Mouse (Mus musculus): ENCODE measurements at regions not wholly inside any gene's neighbourhood (a gene's known extent, or its start where the extent isn't known, plus 50 kb on each side); places are given as distances from the start of the nearest gene placed in this dataset.
A peak's percentile ranks its signal among the peaks of the same experiment; 100 is the strongest.

GRCm38 (mm10) chr1:35878426-35878825 is 189.8 kb upstream of the Hs6st1 start:
- no peak overlapping the region for H3K4me2 ChIP-seq (ENCODE audit: low read length)
- H3K27ac ChIP-seq (ENCODE audit: low read depth, low read length) = no peak overlapping the region
- no peaks in the 10 kb centered on the region for H3K9me3 ChIP-seq (ENCODE audit: control insufficient read depth, low read length)
- H3K27me3 ChIP-seq (replicated peaks; ENCODE audit: control insufficient read depth, insufficient read depth, low read length) = no peaks in the 10 kb centered on the region
- no peaks in the 10 kb centered on the region; the same call in 1 of the 2 replicates for H3K4me1 ChIP-seq (ENCODE audit: control insufficient read depth, insufficient read depth, low read depth, low read length)
- no peaks in the 10 kb centered on the region for H3K36me3 ChIP-seq (ENCODE audit: control insufficient read depth, insufficient read depth, low read length)
- 77% methylated on average over 4 of the region's 4 CpGs for WGBS
- no peak for ATAC-seq
- H3K9ac ChIP-seq (ENCODE audit: low read depth, low read length) = no peak overlapping the region
- no peak overlapping the region for H3K4me3 ChIP-seq (ENCODE audit: low read length)

DNA sequence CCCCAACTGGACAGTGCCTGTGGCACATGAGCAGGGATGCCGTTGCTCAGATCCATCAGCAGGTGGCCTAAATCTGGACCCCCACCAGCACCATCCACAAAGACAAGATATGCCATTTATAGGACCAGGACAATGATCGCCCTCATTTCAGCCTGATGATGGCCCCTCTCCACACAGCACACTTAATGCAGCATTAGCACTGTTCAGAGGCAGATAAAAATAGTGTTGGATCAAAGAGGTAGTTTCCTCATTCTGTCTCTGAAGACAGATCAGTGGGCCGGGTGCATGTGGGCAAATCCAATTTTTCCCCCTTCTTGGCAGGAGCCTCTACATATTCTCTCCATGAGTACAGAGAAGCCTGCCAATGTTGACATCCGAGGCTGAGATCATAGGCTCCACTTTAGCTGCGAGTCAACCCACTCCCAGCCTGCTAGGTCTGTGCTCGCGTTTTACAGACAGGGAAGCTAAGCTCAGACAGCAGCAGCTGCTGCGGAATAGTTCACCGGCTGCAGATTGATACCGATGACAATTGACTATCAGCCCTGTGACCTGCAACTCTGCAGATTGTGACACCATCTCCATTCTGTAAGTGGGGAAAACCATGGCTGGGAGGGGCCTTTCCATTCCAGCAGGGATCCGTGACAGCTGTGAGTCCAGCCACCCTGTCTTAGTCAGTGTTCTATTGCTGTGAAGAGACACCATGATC is 188.7 kb upstream of the Hs6st1 start:
- Histone ChIP-seq H3K36me3 (ENCODE audit: control insufficient read depth, insufficient read depth, low read length) (no peaks in the 10 kb centered on the region), H3K27me3 (replicated peaks; ENCODE audit: control insufficient read depth, insufficient read depth, low read length) (no peaks in the 10 kb centered on the region), H3K4me1 (ENCODE audit: control insufficient read depth, insufficient read depth, low read depth, low read length) (no peaks in the 10 kb centered on the region; the same call in 1 of the 2 replicates), H3K4me3 (ENCODE audit: low read length) (no peak overlapping the region), H3K4me2 (ENCODE audit: low read length) (no peak overlapping the region), H3K9me3 (ENCODE audit: control insufficient read depth, low read length) (no peaks in the 10 kb centered on the region), H3K9ac (ENCODE audit: low read depth, low read length) (no peak overlapping the region), H3K27ac (ENCODE audit: low read depth, low read length) (no peak overlapping the region)
- 59% methylated on average over 11 of the region's 11 CpGs for WGBS
- ATAC-seq = peak; percentile 67

- H3K27ac ChIP-seq (ENCODE audit: low read depth, low read length) = no peak overlapping the region
- 89% methylated on average over 6 of the region's 6 CpGs for WGBS
- no peaks in the 10 kb centered on the region for H3K27me3 ChIP-seq (replicated peaks; ENCODE audit: control insufficient read depth, insufficient read depth, low read length)
- H3K36me3 ChIP-seq (ENCODE audit: control insufficient read depth, insufficient read depth, low read length) = no peaks in the 10 kb centered on the region
- H3K4me2 ChIP-seq (ENCODE audit: low read length) = no peak overlapping the region
- H3K9me3 ChIP-seq (ENCODE audit: control insufficient read depth, low read length) = no peaks in the 10 kb centered on the region
- ATAC-seq = no peak
- H3K4me3 ChIP-seq (ENCODE audit: low read length) = no peak overlapping the region
- H3K4me1 ChIP-seq (ENCODE audit: control insufficient read depth, insufficient read depth, low read depth, low read length) = no peaks in the 10 kb centered on the region
- no peak overlapping the region for H3K9ac ChIP-seq (ENCODE audit: low read depth, low read length)
Observed at GRCm38 (mm10) chr1:35880562-35881265, 187.5 kb upstream of the Hs6st1 start.

- no peak for ATAC-seq
- H3K27ac ChIP-seq (ENCODE audit: low read depth, low read length) = no peak overlapping the region
- no peaks in the 10 kb centered on the region for H3K36me3 ChIP-seq (ENCODE audit: control insufficient read depth, insufficient read depth, low read length)
- H3K9me3 ChIP-seq (ENCODE audit: control insufficient read depth, low read length) = no peaks in the 10 kb centered on the region
- H3K27me3 ChIP-seq (replicated peaks; ENCODE audit: control insufficient read depth, insufficient read depth, low read length) = no peaks in the 10 kb centered on the region
- no peak overlapping the region for H3K9ac ChIP-seq (ENCODE audit: low read depth, low read length)
- WGBS = 78% methylated on average over 4 of the region's 4 CpGs
- no peak overlapping the region for H3K4me3 ChIP-seq (ENCODE audit: low read length)
- H3K4me1 ChIP-seq (ENCODE audit: control insufficient read depth, insufficient read depth, low read depth, low read length) = no peaks in the 10 kb centered on the region
- no peak overlapping the region for H3K4me2 ChIP-seq (ENCODE audit: low read length)
Observed at GRCm38 (mm10) chr1:35881521-35881920, 186.7 kb upstream of the Hs6st1 start.

- Histone ChIP-seq H3K27me3 (replicated peaks; ENCODE audit: control insufficient read depth, insufficient read depth, low read length) (no peaks in the 10 kb centered on the region), H3K9ac (ENCODE audit: low read depth, low read length) (no peak overlapping the region), H3K4me2 (ENCODE audit: low read length) (no peak overlapping the region), H3K9me3 (ENCODE audit: control insufficient read depth, low read length) (no peaks in the 10 kb centered on the region), H3K36me3 (ENCODE audit: control insufficient read depth, insufficient read depth, low read length) (no peaks in the 10 kb centered on the region), H3K4me1 (ENCODE audit: control insufficient read depth, insufficient read depth, low read depth, low read length) (no peaks in the 10 kb centered on the region), H3K4me3 (ENCODE audit: low read length) (no peak overlapping the region), H3K27ac (ENCODE audit: low read depth, low read length) (no peak overlapping the region)
- 35% methylated on average over 1 of the region's 1 CpGs for WGBS
- ATAC-seq = no peak
Observed at GRCm38 (mm10) chr1:35882101-35882500, 186.1 kb upstream of the Hs6st1 start.

DNA sequence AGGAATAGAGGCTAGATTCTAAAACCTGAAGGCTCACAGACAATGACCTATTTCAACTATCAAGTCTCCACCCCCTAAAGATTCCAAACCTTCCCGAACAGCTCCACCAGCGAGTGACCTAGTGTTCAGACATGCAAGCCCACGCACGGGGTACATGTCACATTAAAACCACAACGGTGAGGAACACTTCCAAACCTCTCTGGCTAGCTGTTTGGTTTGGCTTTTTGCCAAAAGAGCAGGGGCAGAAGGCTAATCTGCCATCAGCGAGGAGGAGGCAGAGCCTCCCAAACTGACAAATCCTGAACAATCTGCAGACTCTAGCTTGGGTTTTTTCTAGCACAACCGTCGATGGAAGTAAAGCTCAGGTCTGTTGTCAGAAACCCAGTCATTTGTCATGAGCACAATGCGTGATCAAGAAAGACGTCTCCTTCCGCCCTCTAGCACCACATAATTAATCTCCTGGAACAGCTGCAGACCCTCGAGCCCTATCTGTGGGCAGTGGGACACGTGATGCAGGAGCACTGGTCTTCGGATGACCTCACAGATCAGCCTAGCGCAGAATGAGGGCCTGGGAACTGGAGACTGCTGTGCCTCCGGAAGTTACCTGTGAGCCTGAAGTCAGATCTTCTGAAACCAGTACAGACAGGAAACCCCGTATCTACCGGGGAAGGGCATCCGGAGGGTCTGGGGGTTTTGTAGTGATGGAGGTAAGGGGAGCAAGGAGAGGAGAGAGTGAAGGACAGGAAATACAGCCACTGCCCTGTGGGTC is 178.3 kb upstream of the Hs6st1 start:
- no peak overlapping the region for H3K9ac ChIP-seq (ENCODE audit: low read depth, low read length)
- H3K9me3 ChIP-seq (ENCODE audit: control insufficient read depth, low read length) = peaks cover 7% of the 10 kb centered on the region
- no peaks in the 10 kb centered on the region for H3K27me3 ChIP-seq (replicated peaks; ENCODE audit: control insufficient read depth, insufficient read depth, low read length)
- no peak overlapping the region for H3K4me2 ChIP-seq (ENCODE audit: low read length)
- WGBS = 61% methylated on average over 19 of the region's 19 CpGs
- H3K4me1 ChIP-seq (ENCODE audit: control insufficient read depth, insufficient read depth, low read depth, low read length) = no peaks in the 10 kb centered on the region
- H3K27ac ChIP-seq (ENCODE audit: low read depth, low read length) = no peak overlapping the region
- H3K36me3 ChIP-seq (ENCODE audit: control insufficient read depth, insufficient read depth, low read length) = no peaks in the 10 kb centered on the region
- no peak for ATAC-seq
- H3K4me3 ChIP-seq (ENCODE audit: low read length) = no peak overlapping the region

DNA sequence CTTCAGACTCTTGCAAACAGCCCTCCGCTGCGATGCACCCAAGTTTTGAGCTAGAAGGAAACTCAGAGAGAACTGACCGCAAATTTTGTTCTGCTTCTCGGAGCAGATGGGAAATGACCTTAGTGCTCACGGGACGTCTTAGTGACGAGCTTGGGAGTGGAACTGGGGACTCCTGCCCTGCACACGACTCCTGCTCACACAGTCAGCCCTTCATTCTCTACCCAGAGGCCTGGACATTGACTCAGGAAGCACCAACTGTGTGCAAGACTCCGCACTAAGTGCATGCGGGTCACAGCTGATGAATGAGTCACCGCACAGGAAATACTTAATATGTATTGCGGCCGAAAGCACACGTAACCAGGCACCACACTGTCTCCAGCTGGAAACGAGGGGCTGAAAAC is 177.7 kb upstream of the Hs6st1 start:
- no peak overlapping the region for H3K4me2 ChIP-seq (ENCODE audit: low read length)
- no peaks in the 10 kb centered on the region for H3K27me3 ChIP-seq (replicated peaks; ENCODE audit: control insufficient read depth, insufficient read depth, low read length)
- H3K9ac ChIP-seq (ENCODE audit: low read depth, low read length) = no peak overlapping the region
- no peak for ATAC-seq
- no peak overlapping the region for H3K27ac ChIP-seq (ENCODE audit: low read depth, low read length)
- peaks cover 7% of the 10 kb centered on the region for H3K9me3 ChIP-seq (ENCODE audit: control insufficient read depth, low read length)
- H3K36me3 ChIP-seq (ENCODE audit: control insufficient read depth, insufficient read depth, low read length) = no peaks in the 10 kb centered on the region
- WGBS = 87% methylated on average over 15 of the region's 15 CpGs
- no peaks in the 10 kb centered on the region for H3K4me1 ChIP-seq (ENCODE audit: control insufficient read depth, insufficient read depth, low read depth, low read length)
- no peak overlapping the region for H3K4me3 ChIP-seq (ENCODE audit: low read length)

- H3K27me3 ChIP-seq (replicated peaks; ENCODE audit: control insufficient read depth, insufficient read depth, low read length) = no peaks in the 10 kb centered on the region
- peaks cover 3% of the 10 kb centered on the region for H3K9me3 ChIP-seq (ENCODE audit: control insufficient read depth, low read length)
- ATAC-seq = no peak
- H3K4me1 ChIP-seq (ENCODE audit: control insufficient read depth, insufficient read depth, low read depth, low read length) = no peaks in the 10 kb centered on the region
- no peaks in the 10 kb centered on the region for H3K36me3 ChIP-seq (ENCODE audit: control insufficient read depth, insufficient read depth, low read length)
- WGBS = 70% methylated on average over 1 of the region's 1 CpGs
- no peak overlapping the region for H3K4me3 ChIP-seq (ENCODE audit: low read length)
- H3K4me2 ChIP-seq (ENCODE audit: low read length) = no peak overlapping the region
- no peak overlapping the region for H3K9ac ChIP-seq (ENCODE audit: low read depth, low read length)
- no peak overlapping the region for H3K27ac ChIP-seq (ENCODE audit: low read depth, low read length)
Observed at GRCm38 (mm10) chr1:35899536-35899935, 168.7 kb upstream of the Hs6st1 start.

GRCm38 (mm10) chr1:35904001-35904547 is 164.1 kb upstream of the Hs6st1 start:
- Histone ChIP-seq H3K4me2 (ENCODE audit: low read length) (no peak overlapping the region), H3K9ac (ENCODE audit: low read depth, low read length) (no peak overlapping the region), H3K36me3 (ENCODE audit: control insufficient read depth, insufficient read depth, low read length) (no peaks in the 10 kb centered on the region), H3K27ac (ENCODE audit: low read depth, low read length) (no peak overlapping the region), H3K4me1 (ENCODE audit: control insufficient read depth, insufficient read depth, low read depth, low read length) (no peaks in the 10 kb centered on the region), H3K27me3 (replicated peaks; ENCODE audit: control insufficient read depth, insufficient read depth, low read length) (no peaks in the 10 kb centered on the region), H3K9me3 (ENCODE audit: control insufficient read depth, low read length) (no peaks in the 10 kb centered on the region), H3K4me3 (ENCODE audit: low read length) (no peak overlapping the region)
- no peak for ATAC-seq
- WGBS = 89% methylated on average over 9 of the region's 9 CpGs

All from hindbrain, embryonic 16.5 days (tissue).